Mouse (Mus musculus): ENCODE measurements around the gene Parp6. TPM values are rescaled to one million over a fixed set of nuclear protein-coding genes. Genes with fewer than 3 reads are reported as not detected.

Gene Parp6
- total RNA-seq, 2 experiments from 2014 or later: 27.7 to 35.8 TPM

DNA sequence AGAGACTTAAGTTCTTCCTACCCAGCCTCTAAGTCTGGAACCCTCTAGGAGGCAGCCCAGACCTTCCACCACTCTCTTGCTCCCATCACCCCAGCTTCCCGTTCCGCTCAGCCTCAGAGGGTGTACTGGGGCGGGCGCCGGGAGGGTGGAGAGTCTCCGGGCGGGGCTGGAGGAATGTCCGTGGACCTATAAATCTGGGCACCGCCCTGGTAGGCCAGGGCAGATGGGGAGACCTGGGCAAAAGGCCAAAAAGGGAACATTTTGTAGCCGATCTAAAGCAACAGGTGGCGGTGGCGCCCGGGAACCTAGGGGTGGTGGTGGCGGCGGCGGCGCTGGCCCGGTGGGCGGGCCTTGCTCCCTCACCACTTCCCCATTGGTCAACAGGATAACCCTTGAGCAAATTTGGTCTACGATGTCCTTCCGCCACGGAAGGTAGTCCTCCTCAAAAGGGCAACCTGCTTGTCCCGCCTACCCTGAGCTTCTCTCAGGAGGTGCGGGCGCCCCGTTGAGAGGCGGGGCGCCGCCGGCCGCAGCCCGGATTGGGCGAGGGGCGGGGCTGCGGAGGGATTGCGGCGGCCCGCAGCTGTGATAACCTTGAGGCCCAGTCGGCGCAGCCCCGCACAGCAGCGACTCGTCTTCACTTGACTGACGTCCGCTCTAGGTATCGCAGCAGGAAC is 39.0 kb downstream of the Parp6 start, which contains the start of gene Pkm:
Gene Pkm, plus strand, starts transcription at position 411 of the 677 bp plus-strand sequence.
- DNase-seq (ENCODE audit: low spot score in 2 of 2): peak; percentile 90 to 93

DNA sequence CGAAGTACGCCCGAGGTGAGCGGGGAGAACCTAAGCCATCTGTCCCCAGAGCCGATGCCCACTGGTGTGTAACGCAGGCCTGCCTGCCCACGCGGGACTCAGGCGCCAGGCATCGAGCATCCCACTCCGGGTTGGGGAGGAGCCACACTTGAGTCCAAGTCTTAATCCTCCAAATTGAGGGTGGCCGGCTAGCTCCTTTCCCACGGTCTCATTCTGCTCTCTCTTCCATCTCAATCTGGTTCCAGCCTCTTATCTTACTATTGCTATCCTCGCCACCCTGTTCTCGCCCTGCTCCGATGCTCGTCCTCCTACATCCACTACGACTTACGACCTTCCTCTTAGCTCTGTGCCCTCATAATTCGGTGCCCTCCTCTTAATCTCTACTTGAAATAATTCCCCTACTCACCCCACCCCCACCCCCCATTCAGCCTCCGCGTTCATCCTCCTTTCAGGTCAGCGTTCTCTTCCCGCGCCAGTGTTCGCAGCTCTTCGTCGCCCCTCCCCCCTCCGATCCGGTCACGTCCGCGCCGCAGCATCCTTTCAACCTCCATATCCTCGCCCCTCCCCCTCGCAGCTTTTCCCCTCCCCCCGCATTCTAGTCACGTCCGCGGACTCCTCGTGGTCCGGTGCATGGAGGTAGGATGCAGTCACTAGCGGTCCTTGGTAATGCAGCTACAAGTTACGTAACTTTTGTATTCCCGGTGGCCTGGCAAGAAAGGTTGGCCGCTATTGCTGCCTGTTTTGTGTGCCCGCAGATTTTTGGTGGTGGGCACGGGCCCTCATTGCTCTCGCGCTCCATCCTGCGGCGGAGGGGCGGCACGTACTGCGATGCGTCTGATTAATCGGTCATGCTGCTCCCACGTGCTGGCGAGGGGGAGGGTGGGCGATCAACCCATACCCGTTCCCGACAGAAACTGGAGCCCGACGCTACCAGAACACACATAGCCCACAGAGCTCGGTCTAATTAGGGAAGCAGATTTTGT is 39.8 kb downstream of the Parp6 start:
- peak; percentile 63 to 74 for DNase-seq (ENCODE audit: low spot score in 2 of 2)

DNA sequence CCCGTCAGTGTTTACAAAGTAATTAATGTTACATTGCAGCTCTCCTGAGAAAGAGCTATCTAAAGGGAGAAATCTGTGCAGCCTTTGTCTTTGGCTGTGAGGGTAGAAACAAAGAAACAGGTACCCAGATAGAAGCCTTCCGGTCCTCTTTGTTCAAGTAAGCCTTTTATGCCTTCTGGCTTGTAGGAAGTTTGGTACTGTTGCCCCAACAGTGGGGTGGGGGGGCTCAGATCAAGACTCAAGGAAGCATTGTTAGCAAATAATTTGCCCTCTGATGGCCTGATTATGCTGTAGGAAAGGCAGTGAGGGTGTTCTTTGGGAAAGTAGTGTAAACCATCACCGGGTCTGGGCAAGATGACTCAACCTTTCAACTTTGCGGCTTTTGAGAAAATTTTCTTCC is 41.1 kb downstream of the Parp6 start:
- no peak for DNase-seq (ENCODE audit: low spot score in 2 of 2)

DNA sequence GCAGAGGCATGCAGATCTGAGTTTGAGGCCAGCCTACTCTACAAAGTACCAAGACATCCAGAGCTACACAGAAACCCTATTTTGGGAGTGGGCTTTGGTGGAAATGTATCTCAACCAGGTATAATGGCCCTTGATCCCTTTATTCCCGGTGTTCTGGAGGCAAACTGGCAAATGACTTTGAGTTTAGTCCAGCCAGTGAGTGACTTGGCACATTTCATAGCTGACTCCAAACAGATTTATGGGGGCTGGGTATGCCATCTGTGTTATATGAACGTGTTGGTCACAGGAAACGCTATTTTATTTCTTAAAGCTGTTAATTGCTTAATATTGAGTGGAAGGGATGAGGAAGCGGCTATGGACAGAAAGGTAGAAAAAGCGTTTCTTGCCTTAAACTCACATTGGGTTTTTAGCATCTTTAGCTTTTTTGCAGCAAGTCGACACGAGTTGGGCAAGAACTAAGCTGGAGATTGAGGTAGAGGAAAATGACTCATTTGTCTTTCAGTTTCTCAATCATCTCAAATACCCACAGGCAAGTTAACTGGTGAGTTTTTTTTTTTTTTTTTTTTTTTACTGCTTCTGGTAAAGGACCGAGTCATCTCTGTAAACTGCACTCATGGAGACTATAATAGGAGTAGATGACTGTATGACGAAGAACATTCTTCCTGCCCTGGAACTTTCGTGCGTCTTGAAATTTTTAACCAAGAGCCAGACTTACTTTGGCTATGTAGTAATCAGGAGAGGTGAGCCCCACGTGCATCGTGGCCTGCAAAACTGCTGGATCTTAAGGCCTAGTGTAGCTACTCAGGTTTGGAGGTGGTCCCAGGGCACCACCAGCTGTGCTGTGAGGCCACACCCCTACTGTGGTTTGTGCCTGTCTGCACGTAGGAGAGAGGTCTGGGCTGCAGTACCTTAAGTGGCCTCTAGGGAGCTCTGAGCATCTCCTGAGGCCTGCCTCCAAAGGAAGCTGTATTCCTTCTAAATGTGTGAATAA is 42.2 kb downstream of the Parp6 start:
- peak; percentile 64 to 75 for DNase-seq (ENCODE audit: low spot score in 2 of 2)

DNA sequence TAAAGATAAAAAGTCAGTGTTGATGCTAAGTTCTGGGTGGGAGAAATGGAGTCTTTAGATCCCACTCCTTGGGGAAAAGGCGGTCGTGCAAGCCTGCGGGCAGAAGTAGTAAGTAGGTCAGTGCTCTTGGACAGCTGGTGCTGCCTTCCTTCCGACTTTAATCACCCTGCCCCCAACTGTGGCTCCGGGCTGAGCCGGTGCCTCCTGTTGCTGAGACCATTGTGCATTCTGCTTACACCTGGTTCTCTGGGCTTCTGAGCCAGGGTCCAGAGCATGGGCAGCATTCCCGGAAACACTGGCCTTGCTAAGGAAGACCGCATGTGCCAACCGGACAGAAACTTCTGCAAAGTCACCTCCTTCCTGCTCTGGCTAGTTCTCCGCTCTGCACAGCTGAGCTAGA is 43.3 kb downstream of the Parp6 start:
- DNase-seq (ENCODE audit: low spot score in 2 of 2): no peak

- no peak for DNase-seq (ENCODE audit: low spot score in 2 of 2)
Measured at GRCm38 (mm10) chr9:59661298-59661975, 44.4 kb downstream of the Parp6 start.

DNA sequence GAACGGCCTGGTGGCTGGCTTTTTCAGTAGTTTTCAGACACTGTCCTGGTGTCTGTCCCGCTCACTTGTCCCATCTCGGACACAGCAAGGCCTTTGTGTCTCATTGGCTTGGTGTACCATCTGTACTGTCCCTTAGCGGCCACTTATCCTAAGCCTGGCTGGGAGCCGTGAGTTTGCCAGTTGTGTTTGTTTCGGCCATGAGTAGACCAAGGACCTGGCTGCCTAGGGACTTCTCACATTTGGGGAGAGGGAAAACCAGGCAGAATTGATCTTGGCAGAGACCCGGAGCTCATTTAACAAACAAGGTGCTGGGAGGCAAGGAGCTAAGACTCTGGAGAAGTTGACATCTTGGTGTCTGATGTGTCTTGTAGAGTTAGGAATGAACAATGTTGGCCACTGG is 46.1 kb downstream of the Parp6 start:
- no peak for DNase-seq (ENCODE audit: low spot score in 2 of 2)

DNA sequence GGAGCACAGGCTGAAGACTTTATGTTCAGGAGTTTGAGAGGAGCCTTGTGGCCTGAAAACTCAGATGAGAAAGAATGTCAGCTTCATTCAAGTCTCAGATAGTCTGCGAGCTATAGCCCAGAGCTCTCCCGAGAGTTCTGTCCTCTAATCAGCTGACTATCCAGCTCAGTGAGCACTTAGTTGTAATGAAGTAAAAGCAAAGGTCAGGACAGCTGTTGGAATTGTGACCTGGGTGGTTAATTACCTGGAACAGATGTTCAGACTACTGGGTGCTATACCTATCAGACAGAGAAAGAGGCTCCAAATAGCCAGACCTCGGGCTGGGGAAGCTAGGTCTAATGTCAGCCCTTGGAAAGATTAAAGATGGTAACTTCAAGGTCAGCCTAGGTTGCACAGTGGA is 46.9 kb downstream of the Parp6 start:
- no peak for DNase-seq (ENCODE audit: low spot score in 2 of 2)

DNA sequence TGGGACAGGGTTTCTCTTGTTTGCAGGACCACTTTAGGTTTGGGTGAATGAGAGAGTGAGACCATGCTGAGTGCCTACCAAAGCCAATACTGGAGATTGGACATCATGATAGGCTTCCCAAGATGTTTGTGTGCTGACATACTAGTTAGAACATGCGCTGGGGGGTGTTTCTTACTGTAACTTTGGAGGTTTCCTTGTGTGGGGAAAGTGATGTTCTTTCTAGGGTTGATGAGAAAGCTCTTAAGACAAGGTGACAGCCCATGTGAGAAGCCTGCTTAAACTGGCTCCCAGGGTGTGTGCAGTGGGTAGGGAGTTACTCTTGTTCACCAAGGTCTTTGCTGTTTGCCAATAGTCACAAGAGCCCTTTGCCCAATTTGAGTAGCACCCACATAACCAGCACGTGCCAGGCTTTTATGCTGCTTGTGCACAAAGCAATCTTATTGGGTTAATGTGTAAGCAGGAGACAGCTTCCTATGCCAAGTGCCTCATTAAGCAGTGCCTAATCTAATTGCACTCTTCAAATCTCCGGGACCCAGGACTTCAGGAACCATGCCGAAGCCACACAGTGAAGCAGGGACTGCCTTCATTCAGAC is 47.7 kb downstream of the Parp6 start:
- no peak for DNase-seq (ENCODE audit: low spot score in 2 of 2)

- no peak for DNase-seq (ENCODE audit: low spot score in 2 of 2)
Measured at GRCm38 (mm10) chr9:59666016-59666415, 48.9 kb downstream of the Parp6 start.

DNA sequence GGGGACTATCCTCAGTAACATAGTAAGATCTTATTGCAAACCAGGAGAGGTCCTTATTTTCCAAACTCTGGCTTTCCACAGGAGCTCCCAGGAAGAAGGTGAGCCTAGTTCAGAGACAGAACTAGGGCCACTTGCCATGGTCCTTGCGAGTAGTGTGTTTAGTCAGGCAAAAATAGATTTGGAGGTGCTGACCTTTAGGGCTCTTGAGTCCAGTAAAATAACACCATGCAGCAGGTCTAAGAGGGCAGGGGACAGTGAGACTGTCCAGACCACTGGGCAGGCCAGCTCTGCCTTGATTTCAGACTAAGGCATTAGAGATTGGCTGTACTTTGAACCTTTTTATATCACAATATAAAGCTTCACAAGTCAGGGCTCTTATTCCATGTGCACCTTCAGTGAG is 49.7 kb downstream of the Parp6 start:
- DNase-seq (ENCODE audit: low spot score in 2 of 2): no peak

- DNase-seq (ENCODE audit: low spot score in 2 of 2): no peak
Measured at GRCm38 (mm10) chr9:59667250-59667649, 50.2 kb downstream of the Parp6 start.

DNA sequence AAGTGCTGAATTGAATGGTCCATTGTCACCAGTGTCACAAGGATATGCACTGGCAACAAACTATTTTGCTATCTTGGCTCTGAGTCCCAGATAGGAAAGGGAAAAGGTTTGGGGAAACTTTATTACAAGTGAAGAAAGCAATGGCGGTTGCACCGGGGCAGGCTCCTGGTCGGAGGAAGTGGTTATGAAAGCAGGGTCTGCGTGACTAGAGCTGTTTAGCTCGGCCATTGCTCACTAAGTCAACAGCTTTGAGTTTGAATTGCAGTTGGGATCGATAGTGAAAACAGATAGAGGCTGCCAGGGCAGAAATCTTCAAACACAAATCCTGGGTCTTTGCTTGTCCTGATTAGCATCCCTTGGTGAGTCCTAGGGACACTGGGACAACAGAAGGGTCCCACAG is 50.8 kb downstream of the Parp6 start:
- DNase-seq (ENCODE audit: low spot score in 2 of 2): no peak

- DNase-seq (ENCODE audit: low spot score in 2 of 2): no peak
Measured at GRCm38 (mm10) chr9:59668473-59668872, 51.4 kb downstream of the Parp6 start.

GRCm38 (mm10) chr9:59669172-59669571 is 52.1 kb downstream of the Parp6 start:
- DNase-seq (ENCODE audit: low spot score in 2 of 2): no peak

DNA sequence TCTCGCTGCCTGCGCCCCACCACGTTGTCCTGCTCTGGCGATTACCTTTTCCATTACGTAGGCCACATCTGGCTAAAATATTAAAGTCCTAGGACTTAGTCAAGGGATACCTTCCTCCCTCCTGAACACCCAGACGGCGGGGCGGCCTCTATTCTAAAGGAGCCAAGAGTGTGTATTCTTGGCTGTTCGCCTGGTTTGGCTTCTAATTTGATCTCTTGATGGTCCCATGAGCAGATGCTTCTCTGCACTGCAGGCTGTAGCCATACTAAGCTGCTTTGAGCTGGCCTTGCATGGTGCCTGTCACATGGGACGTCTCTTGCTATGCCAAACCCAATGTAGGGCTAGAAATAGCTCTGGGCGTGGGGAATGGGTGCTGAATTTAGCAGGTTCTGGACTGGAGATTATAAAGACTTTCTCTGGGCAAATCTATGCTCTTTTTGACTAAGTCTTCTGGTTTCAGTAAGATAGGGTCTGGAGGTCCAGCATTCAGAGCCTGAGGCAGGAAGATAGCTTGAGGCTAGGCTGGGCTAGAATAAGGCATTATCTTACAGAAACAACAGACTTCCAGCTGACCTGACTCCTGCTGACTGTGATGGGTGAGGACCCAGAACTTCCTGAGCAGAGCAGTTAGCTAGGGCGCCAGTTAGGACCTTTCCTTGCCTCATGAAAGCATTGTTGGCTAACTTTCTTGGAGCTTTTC is 55.3 kb downstream of the Parp6 start:
- DNase-seq (ENCODE audit: low spot score in 2 of 2): no peak

- DNase-seq (ENCODE audit: low spot score in 2 of 2): no peak
Measured at GRCm38 (mm10) chr9:59673427-59673826, 56.3 kb downstream of the Parp6 start.

DNA sequence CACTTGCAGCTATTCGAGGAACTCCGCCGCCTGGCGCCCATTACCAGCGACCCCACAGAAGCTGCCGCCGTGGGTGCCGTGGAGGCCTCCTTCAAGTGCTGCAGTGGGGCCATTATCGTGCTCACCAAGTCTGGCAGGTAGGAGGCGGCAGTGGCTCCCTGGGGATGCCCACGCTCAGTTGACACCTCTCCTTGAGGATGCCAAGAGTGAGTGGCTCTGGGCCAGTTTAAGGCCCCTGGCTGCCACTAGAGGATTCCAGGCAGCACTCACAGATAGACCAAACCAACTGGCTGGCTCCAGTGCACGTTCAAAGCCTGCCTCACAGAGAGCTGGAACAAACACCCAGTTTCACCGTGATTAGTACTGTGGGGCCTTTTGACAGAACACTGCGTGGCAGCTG is 58.5 kb downstream of the Parp6 start:
- no peak for DNase-seq (ENCODE audit: low spot score in 2 of 2)

- DNase-seq (ENCODE audit: low spot score in 2 of 2): no peak
Measured at GRCm38 (mm10) chr9:59678313-59678712, 61.2 kb downstream of the Parp6 start.

Data from adrenal gland, adult 18-20 months (tissue).